Mouse (Mus musculus) kidney, postnatal 0 days (tissue): ENCODE results near the gene Rnf7. TPM values are rescaled to one million over a fixed set of nuclear protein-coding genes. Genes with fewer than 3 reads are reported as not detected.
"Not testable (repeated sequence)": the region's sequence is repeated elsewhere in the genome, so short reads cannot be mapped to it uniquely, and the experiment has no call there.

Experiments
- ATAC-seq: fragments of 200-750 bp; cut with Nextera tagmentation; replicated peaks from 2 replicates; pipeline ENCODE4 v1.8.0; 2017; ENCODE audit warnings: low read depth, moderate number of reproducible peaks, moderate TSS enrichment, moderate library complexity; ENCODE audit not compliant: low FRiP score
- DNase-seq: peaks from one replicate; pipeline ENCODE4 v3.0.0-alpha.2; 2016; ENCODE audit warnings: low spot score
- H3K27ac ChIP-seq: fragments of 300-500 bp; sonication (generic); 2 replicates; pipeline ENCODE4 v1.5.1; 2014; ENCODE audit warnings: mild to moderate bottlenecking
- H3K27me3 ChIP-seq: fragments of 300-500 bp; sonication (generic); 2 replicates; pipeline ENCODE4 v1.6.1; 2014; ENCODE audit warnings: low read length, mixed read lengths; ENCODE audit not compliant: insufficient read depth
- H3K36me3 ChIP-seq: fragments of 300-500 bp; sonication (generic); 2 replicates; pipeline ENCODE4 v1.6.1; 2014; ENCODE audit warnings: low read length, mixed read lengths; ENCODE audit not compliant: insufficient read depth
- H3K4me1 ChIP-seq: fragments of 300-500 bp; sonication (generic); replicated peaks from 2 replicates; pipeline ENCODE4 v1.6.1; 2014; ENCODE audit warnings: antibody characterized with exemption, low read length, mixed read lengths; ENCODE audit not compliant: insufficient read depth
- H3K4me2 ChIP-seq: fragments of 300-500 bp; sonication (generic); 2 replicates; pipeline ENCODE4 v1.6.1; 2014; ENCODE audit warnings: mild to moderate bottlenecking, low read length, moderate library complexity, mixed read lengths
- H3K4me3 ChIP-seq: fragments of 300-500 bp; sonication (generic); replicated peaks from 2 replicates; pipeline ENCODE4 v1.5.1; 2014; ENCODE audit warnings: low read depth, low read length
- H3K9ac ChIP-seq: fragments of 300-500 bp; sonication (generic); 2 replicates; pipeline ENCODE4 v1.6.1; 2014; ENCODE audit warnings: low read depth, low read length
- H3K9me3 ChIP-seq: fragments of 300-500 bp; sonication (generic); replicated peaks from 2 replicates; pipeline ENCODE4 v1.6.1; 2016; ENCODE audit warnings: low read length, inconsistent platforms, mixed read lengths
- CTCF ChIP-seq: IDR thresholded peaks from 2 replicates; pipeline ENCODE4 v1.5.1; 2016; ENCODE audit warnings: antibody characterized with exemption, low read depth, mild to moderate bottlenecking, moderate library complexity
- WGBS: fragments of 180-500 bp; shearing (Covaris S2); extraction: QIAGEN DNeasy Blood & Tissue Kit; methylation state at CpG from one replicate; pipeline ENCODE4 v1.1.7; 2014; 5-methylcytosine and 5-hydroxymethylcytosine counted together
- polyA plus RNA-seq: library from polyadenylated mRNA; unstranded; fragments of >200 nt; fragmentation: Nextera tagmentation; extraction: Ambion mirVana; gene quantifications from 2 replicates; pipeline ENCODE4 v1.2.1, GENCODE M21; 2015

Rnf7 gene
- 241 and 255 TPM in 2 replicates for polyA plus RNA-seq

- 0 out of 2 replicates have a peak, but pooled peaks cover 3% of the 10 kb centered on the region for H3K4me1 ChIP-seq
- H3K9ac ChIP-seq, result peak within 1 kb of the TSS; percentile 75
- H3K4me2 ChIP-seq, result peak within 1 kb of the TSS; percentile 78
- no peak for TF ChIP-seq CTCF
- ATAC-seq (peak; percentile 99), DNase-seq (peak; percentile 98)
- no peaks in the 10 kb centered on the region for H3K36me3 ChIP-seq
- H3K27me3 ChIP-seq, result no peaks in the 10 kb centered on the region
- H3K9me3 ChIP-seq, result no peaks in the 10 kb centered on the region
- WGBS, result under 1% methylated on average over 74 of the region's 74 CpGs
- peak within 1 kb of the TSS; percentile 78 for H3K4me3 ChIP-seq
- peak within 1 kb of the TSS; percentile 85 for H3K27ac ChIP-seq
Observed at GRCm38 (mm10) chr9:96478071-96478888, at the start of gene Rnf7. Gene Rnf7 (minus strand): TSS chr9:96478675.

GRCm38 (mm10) chr9:96526011-96526410, 47.5 kb upstream of the Rnf7 start:
- no peaks in the 10 kb centered on the region for H3K9me3 ChIP-seq
- H3K4me2 ChIP-seq, result no peak overlapping the region
- H3K9ac ChIP-seq, result no peak overlapping the region
- H3K27me3 ChIP-seq, result no peaks in the 10 kb centered on the region
- 89% methylated on average over 4 of the region's 4 CpGs for WGBS
- ATAC-seq (no peak), DNase-seq (no peak)
- no peaks in the 10 kb centered on the region for H3K4me1 ChIP-seq
- no peak overlapping the region for H3K4me3 ChIP-seq
- TF ChIP-seq CTCF, result no peak
- no peaks in the 10 kb centered on the region for H3K36me3 ChIP-seq
- H3K27ac ChIP-seq, result no peak overlapping the region

GRCm38 (mm10) chr9:96524972-96525506, 46.6 kb upstream of the Rnf7 start, which contains the start of gene Gm28729:
Gene Gm28729 (minus strand): TSS chr9:96525264.
- DNase-seq (peak; percentile 17), ATAC-seq (no peak)
- H3K36me3 ChIP-seq, result no peaks in the 10 kb centered on the region
- no peak within 1 kb of the TSS for H3K4me2 ChIP-seq
- H3K27me3 ChIP-seq, result no peaks in the 10 kb centered on the region
- TF ChIP-seq CTCF, result no peak
- H3K4me1 ChIP-seq, result no peaks in the 10 kb centered on the region
- no peak within 1 kb of the TSS for H3K9ac ChIP-seq
- no peak within 1 kb of the TSS for H3K4me3 ChIP-seq
- whole genome bisulfite sequencing, result 47% methylated on average over 12 of the region's 12 CpGs
- no peak within 1 kb of the TSS for H3K27ac ChIP-seq
- no peaks in the 10 kb centered on the region for H3K9me3 ChIP-seq

- TF ChIP-seq CTCF, result peak; percentile 32; the same call in 1 of the 2 replicates
- DNase-seq, result no peak
- 91% methylated on average over 5 of the region's 5 CpGs for WGBS
- no peak overlapping the region for H3K4me2 ChIP-seq
- H3K27me3 ChIP-seq, result no peaks in the 10 kb centered on the region
- H3K36me3 ChIP-seq, result no peaks in the 10 kb centered on the region
- no peaks in the 10 kb centered on the region for H3K4me1 ChIP-seq
- H3K9me3 ChIP-seq, result no peaks in the 10 kb centered on the region
- no peak overlapping the region for H3K4me3 ChIP-seq
- ATAC-seq, result no peak
- H3K9ac ChIP-seq, result no peak overlapping the region
- H3K27ac ChIP-seq, result no peak overlapping the region
Observed at GRCm38 (mm10) chr9:96523148-96523547, 44.7 kb upstream of the Rnf7 start.

GRCm38 (mm10) chr9:96521574-96521973, 43.1 kb upstream of the Rnf7 start:
- not testable (repeated sequence) for H3K4me2 ChIP-seq, ATAC-seq, H3K4me1 ChIP-seq, H3K27ac ChIP-seq, H3K27me3 ChIP-seq, H3K9me3 ChIP-seq, H3K4me3 ChIP-seq, H3K9ac ChIP-seq, H3K36me3 ChIP-seq, DNase-seq
- peak; percentile 54 for TF ChIP-seq CTCF
- WGBS, result 85% methylated on average over 2 of the region's 2 CpGs

GRCm38 (mm10) chr9:96517429-96517828, 39.0 kb upstream of the Rnf7 start:
- 29% methylated on average over 4 of the region's 4 CpGs for WGBS

More at GRCm38 (mm10) chr9:96517429-96517828, 39.0 kb upstream of the Rnf7 start:
- no peak overlapping the region for H3K4me2 ChIP-seq
- no peaks in the 10 kb centered on the region for H3K9me3 ChIP-seq
- H3K27me3 ChIP-seq, result no peaks in the 10 kb centered on the region
- H3K4me3 ChIP-seq, result no peak overlapping the region
- TF ChIP-seq CTCF, result no peak
- no peaks in the 10 kb centered on the region for H3K36me3 ChIP-seq
- ATAC-seq (no peak), DNase-seq (no peak)
- no peaks in the 10 kb centered on the region for H3K4me1 ChIP-seq
- no peak overlapping the region for H3K27ac ChIP-seq
- H3K9ac ChIP-seq, result no peak overlapping the region
